Mouse (Mus musculus) regulatory T cell (primary cell): ENCODE measurements at regions not wholly inside any gene's neighbourhood (a gene's known extent, or its start where the extent isn't known, plus 50 kb on each side); places are given as distances from the start of the nearest gene placed in this dataset.

Experiments used
- in situ Hi-C: fragments of 300-600 bp; cut with MboI, MseI; formaldehyde crosslinking; loops from one replicate; pipeline ENCODE4 v1.15.1; 2025; ENCODE audit warnings: high pct_unique_total_duplicates

GRCm38 (mm10) chr9:63850316-63850693 lies 92.5 kb upstream of the Smad3 start:
- in situ Hi-C loops = no loop called here

- in situ Hi-C loops = no loop called here
Measured at GRCm38 (mm10) chr9:63849564-63850315, 91.9 kb upstream of the Smad3 start.

GRCm38 (mm10) chr9:63843883-63844485 lies 86.2 kb upstream of the Smad3 start:
- in situ Hi-C loops = no loop called here

GRCm38 (mm10) chr9:63843431-63843830 lies 85.6 kb upstream of the Smad3 start:
- in situ Hi-C loops = no loop called here

- in situ Hi-C loops = no loop called here
Measured at GRCm38 (mm10) chr9:63841102-63841501, 83.3 kb upstream of the Smad3 start.

- in situ Hi-C loops = no loop called here
Measured at GRCm38 (mm10) chr9:63838996-63839772, 81.4 kb upstream of the Smad3 start.

GRCm38 (mm10) chr9:63837552-63837951 lies 79.8 kb upstream of the Smad3 start:
- in situ Hi-C loops = no loop called here

- in situ Hi-C loops = no loop called here
Measured at GRCm38 (mm10) chr9:63836565-63837284, 78.9 kb upstream of the Smad3 start.

- in situ Hi-C loops = no loop called here
Measured at GRCm38 (mm10) chr9:63836036-63836435, 78.2 kb upstream of the Smad3 start.

GRCm38 (mm10) chr9:63834416-63834815 lies 76.6 kb upstream of the Smad3 start:
- in situ Hi-C loops = no loop called here

GRCm38 (mm10) chr9:63818163-63818562 lies 60.4 kb upstream of the Smad3 start:
- in situ Hi-C loops = no loop called here

GRCm38 (mm10) chr9:63816540-63816939 lies 58.7 kb upstream of the Smad3 start:
- in situ Hi-C loops = no loop called here

- in situ Hi-C loops = loop anchor here (5.0 kb wide), 1 partner anchor 43 kb away; no protein-coding TSS in a partner anchor
Measured at GRCm38 (mm10) chr9:63809901-63810587, 52.2 kb upstream of the Smad3 start.
